Mouse (Mus musculus) forebrain, embryonic 10.5 days (tissue): Measurements from ENCODE around the gene Lgr4. TPM values are rescaled to one million over a fixed set of nuclear protein-coding genes. Genes with fewer than 3 reads are reported as not detected.

Source experiments
- DNase-seq: peaks from one replicate; pipeline ENCODE4 v3.0.0-alpha.2; 2017; ENCODE audit warnings: low spot score; ENCODE audit errors: extremely low spot score
- H3K27ac ChIP-seq: fragments of 300-500 bp; sonication (generic); 2 replicates; pipeline ENCODE4 v1.5.1; 2016; ENCODE audit warnings: mild to moderate bottlenecking
- H3K27me3 ChIP-seq: fragments of 300-500 bp; sonication (generic); 2 replicates; pipeline ENCODE4 v1.6.1; 2016; ENCODE audit warnings: mild to moderate bottlenecking; ENCODE audit not compliant: poor library complexity, severe bottlenecking
- H3K36me3 ChIP-seq: fragments of 300-500 bp; sonication (generic); replicated peaks from 2 replicates; pipeline ENCODE4 v1.6.1; 2016; ENCODE audit warnings: mild to moderate bottlenecking, moderate library complexity
- H3K4me1 ChIP-seq: fragments of 300-500 bp; sonication (generic); 2 replicates; pipeline ENCODE4 v1.6.1; 2016
- H3K4me3 ChIP-seq: fragments of 300-500 bp; sonication (generic); 2 replicates; pipeline ENCODE4 v1.5.1; 2016; ENCODE audit warnings: mild to moderate bottlenecking, moderate library complexity
- H3K9me3 ChIP-seq: fragments of 300-500 bp; sonication (generic); 2 replicates; pipeline ENCODE4 v1.6.1; 2016; ENCODE audit warnings: mild to moderate bottlenecking, moderate library complexity
- WGBS: fragments of 180-500 bp; shearing (Covaris S2); methylation state at CpG from one replicate; pipeline ENCODE4 v1.1.7; 2016; 5-methylcytosine and 5-hydroxymethylcytosine counted together
- polyA plus RNA-seq: library from polyadenylated mRNA; unstranded; fragments of >200 nt; fragmentation: Nextera tagmentation; extraction: Ambion mirVana; gene quantifications from 2 replicates; pipeline ENCODE4 v1.2.1, GENCODE M21; 2016

Lgr4 gene
- polyA plus RNA-seq, 1 experiment from 2014 or later, result 7.2 TPM

DNA sequence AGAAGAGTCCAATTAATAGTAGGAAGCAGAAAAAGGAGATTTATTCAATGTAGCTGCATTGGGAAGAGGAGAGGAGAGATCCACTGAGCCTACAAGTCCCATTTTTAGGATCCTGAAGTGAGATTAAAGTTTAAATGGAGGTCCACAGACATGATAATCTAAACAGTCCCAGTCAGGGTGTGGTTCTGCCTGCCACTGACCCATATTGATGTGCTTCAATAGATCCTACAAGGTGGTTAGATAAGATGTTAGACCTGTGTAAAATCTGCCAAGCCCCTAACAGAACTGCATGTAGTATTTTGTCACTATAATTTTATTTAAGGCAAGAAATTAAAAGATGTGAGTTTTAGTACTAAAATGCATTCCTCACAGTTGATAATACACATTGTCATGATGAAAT lies 76.0 kb downstream of the Lgr4 start:
- Histone ChIP-seq H3K27ac (no peak overlapping the region), H3K4me1 (peaks cover 58% of the 10 kb centered on the region), H3K36me3 (no peaks in the 10 kb centered on the region), H3K4me3 (no peak overlapping the region), H3K9me3 (no peaks in the 10 kb centered on the region), H3K27me3 (peaks cover 86% of the 10 kb centered on the region)
- DNase-seq, result no peak

GRCm38 (mm10) chr2:109995061-109995460 lies 77.6 kb downstream of the Lgr4 start:
- Histone ChIP-seq H3K27ac (no peak overlapping the region), H3K4me3 (no peak overlapping the region), H3K27me3 (peaks cover 90% of the 10 kb centered on the region), H3K36me3 (no peaks in the 10 kb centered on the region), H3K9me3 (no peaks in the 10 kb centered on the region), H3K4me1 (peaks cover 41% of the 10 kb centered on the region)
- no peak for DNase-seq
- 83% methylated on average over 2 of the region's 2 CpGs for WGBS

DNA sequence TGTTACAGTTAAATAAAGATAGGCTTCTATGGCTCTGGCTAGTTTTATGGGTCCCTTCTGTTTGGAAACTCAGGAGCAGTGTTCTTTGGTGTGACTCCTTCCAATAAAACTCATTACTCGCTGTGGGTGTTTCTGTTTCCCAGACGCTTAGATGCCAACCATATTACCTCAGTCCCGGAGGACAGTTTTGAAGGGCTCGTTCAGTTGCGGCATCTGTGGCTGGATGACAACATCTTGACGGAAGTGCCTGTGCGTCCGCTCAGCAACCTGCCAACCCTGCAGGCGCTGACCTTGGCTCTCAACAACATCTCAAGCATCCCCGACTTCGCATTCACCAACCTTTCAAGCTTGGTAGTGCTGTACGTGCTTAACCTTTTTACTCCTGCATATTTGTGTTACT lies 79.0 kb downstream of the Lgr4 start:
- Histone ChIP-seq H3K4me3 (no peak overlapping the region), H3K36me3 (no peaks in the 10 kb centered on the region), H3K27ac (no peak overlapping the region), H3K9me3 (no peaks in the 10 kb centered on the region), H3K27me3 (peaks cover 77% of the 10 kb centered on the region), H3K4me1 (peaks cover 27% of the 10 kb centered on the region)
- no peak for DNase-seq
- 83% methylated on average over 12 of the region's 12 CpGs for WGBS

DNA sequence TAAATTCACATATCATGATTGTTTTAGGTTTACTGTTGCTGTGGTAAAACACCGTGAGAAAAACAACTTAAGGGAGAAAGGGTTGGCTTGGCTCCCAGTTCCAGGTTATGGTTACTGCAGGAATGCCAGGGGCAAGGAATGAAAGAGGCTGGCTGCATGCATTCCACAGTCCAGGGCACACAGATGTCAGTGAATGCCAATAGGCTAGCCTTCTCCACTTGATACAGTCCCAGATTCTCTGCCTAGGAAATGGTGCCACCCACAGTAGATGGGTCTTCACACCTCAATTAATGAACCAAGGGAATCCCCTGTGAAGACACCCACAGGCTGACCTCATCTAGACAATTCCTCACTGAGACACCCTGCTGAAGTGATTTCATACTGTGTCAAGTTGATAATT lies 87.2 kb downstream of the Lgr4 start:
- Histone ChIP-seq H3K9me3 (no peaks in the 10 kb centered on the region), H3K27me3 (peaks cover 2% of the 10 kb centered on the region; the same call in 1 of the 2 replicates), H3K36me3 (peaks cover 15% of the 10 kb centered on the region), H3K4me3 (no peak overlapping the region), H3K4me1 (peaks cover 6% of the 10 kb centered on the region), H3K27ac (no peak overlapping the region)
- 93% methylated on average over 1 of the region's 1 CpGs for WGBS
- DNase-seq, result no peak

DNA sequence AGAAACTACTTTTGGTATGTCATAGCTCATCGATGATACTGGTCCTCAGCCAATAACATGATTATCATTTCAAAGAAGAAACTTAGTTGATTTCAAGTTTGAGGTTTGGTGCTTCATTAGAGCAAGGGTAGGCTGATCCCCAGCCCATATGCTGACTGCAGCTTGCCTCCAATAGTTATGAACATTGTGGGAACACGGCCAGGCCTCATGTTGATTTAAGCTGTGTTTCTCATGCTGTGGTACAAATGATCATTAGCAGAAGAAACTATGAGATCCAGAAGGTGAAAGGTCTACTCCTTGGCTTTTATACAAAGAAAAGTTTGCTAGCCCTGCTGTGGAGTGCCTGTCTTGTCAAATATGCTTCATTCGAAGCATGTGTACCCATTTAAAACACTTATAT lies 87.7 kb downstream of the Lgr4 start:
- no peak overlapping the region for H3K27ac ChIP-seq
- peaks cover 6% of the 10 kb centered on the region for H3K4me1 ChIP-seq
- no peaks in the 10 kb centered on the region; the same call in 1 of the 2 replicates for H3K27me3 ChIP-seq
- H3K9me3 ChIP-seq, result no peaks in the 10 kb centered on the region
- H3K36me3 ChIP-seq, result peaks cover 15% of the 10 kb centered on the region
- 92% methylated on average over 3 of the region's 3 CpGs for WGBS
- no peak for DNase-seq
- no peak overlapping the region for H3K4me3 ChIP-seq

DNA sequence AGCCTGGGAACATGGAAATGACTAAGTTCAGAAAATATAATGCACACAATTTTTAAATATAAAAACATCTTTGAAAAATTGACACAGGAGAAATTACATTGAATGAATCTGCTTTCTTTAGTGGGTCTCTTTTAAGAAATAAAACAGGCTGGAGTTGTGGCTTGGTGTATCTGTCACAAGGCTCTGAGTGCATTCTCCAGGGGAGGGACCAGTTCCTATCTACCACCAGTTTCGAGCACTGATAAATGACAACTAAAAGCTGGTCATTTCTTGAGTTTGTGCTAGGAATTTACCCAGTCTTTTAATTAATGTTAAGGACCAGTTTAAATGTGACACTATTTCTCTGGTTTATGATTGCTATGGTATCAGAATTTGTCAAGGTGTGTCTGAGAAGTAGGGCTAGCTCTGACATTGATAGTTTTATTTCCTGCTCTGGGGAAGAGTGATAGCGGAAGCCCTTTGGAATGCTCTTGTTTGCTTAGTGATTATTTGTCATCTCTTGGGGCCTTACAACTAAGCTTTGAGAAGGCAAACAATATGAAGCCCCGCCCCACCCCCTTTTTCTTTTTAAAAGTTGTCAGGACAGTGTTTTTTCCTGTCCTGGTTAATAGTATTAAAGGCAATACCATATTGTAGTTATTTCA lies 88.3 kb downstream of the Lgr4 start:
- Histone ChIP-seq H3K4me3 (no peak overlapping the region), H3K36me3 (peaks cover 15% of the 10 kb centered on the region), H3K9me3 (no peaks in the 10 kb centered on the region), H3K27ac (no peak overlapping the region), H3K27me3 (no peaks in the 10 kb centered on the region; the same call in 1 of the 2 replicates), H3K4me1 (peaks cover 6% of the 10 kb centered on the region)
- DNase-seq, result no peak
- 89% methylated on average over 3 of the region's 3 CpGs for WGBS

- Histone ChIP-seq H3K36me3 (peaks cover 30% of the 10 kb centered on the region), H3K4me3 (no peak overlapping the region), H3K9me3 (no peaks in the 10 kb centered on the region), H3K4me1 (no peaks in the 10 kb centered on the region), H3K27me3 (no peaks in the 10 kb centered on the region), H3K27ac (no peak overlapping the region)
- DNase-seq, result no peak
- WGBS, result 92% methylated on average over 10 of the region's 10 CpGs
Observed at GRCm38 (mm10) chr2:110007423-110008267, 90.2 kb downstream of the Lgr4 start.

DNA sequence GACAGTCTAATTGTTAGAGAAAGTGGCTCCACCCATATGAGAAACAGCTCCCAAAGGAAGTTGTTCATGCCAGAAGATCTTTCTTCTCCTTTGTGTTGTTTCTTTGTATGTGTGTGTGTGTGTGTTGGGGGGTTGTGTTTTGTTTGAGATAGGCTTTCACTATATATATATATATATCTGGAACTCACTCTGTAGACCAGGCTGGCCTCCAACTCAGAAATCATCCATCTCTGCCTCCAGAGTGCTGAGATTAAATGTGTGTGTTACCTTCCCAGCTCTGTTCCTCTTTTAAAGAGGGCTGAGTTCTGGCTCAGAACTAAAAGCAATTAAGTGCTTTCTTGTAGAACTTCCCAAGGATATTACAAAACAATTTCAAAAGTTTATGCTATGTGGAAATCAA lies 92.0 kb downstream of the Lgr4 start:
- H3K27ac ChIP-seq, result no peak overlapping the region
- DNase-seq, result no peak
- no peaks in the 10 kb centered on the region for H3K27me3 ChIP-seq
- no peak overlapping the region for H3K4me3 ChIP-seq
- H3K4me1 ChIP-seq, result no peaks in the 10 kb centered on the region
- H3K36me3 ChIP-seq, result peaks cover 30% of the 10 kb centered on the region
- H3K9me3 ChIP-seq, result no peaks in the 10 kb centered on the region

GRCm38 (mm10) chr2:110012184-110012725 lies 94.8 kb downstream of the Lgr4 start:
- Histone ChIP-seq H3K4me3 (no peak overlapping the region), H3K27me3 (no peaks in the 10 kb centered on the region), H3K4me1 (peaks cover 3% of the 10 kb centered on the region), H3K27ac (no peak overlapping the region), H3K36me3 (peaks cover 30% of the 10 kb centered on the region), H3K9me3 (no peaks in the 10 kb centered on the region)
- 92% methylated on average over 13 of the region's 13 CpGs for WGBS
- no peak for DNase-seq

DNA sequence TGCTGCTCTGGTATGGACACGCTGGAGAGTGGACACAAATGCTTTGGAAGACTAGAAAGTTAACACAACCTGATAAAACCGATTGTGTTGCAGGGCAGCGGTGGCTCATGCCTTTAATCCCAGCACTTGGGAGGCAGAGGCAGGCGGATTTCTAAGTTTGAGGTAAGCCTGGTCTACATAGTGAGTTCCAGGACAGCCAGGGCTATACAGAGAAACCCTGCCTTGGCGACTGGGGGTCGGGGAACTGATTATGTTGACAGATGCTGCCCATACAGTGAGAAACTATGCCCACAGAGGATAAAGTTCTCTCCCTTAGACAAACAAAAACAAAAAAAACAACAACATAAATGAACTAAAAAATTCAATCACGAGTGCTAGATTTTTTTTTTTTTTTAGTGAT lies 99.6 kb downstream of the Lgr4 start:
- Histone ChIP-seq H3K9me3 (no peaks in the 10 kb centered on the region), H3K4me1 (peaks cover 26% of the 10 kb centered on the region), H3K36me3 (peaks cover 30% of the 10 kb centered on the region), H3K27ac (peak overlapping the region; percentile 98), H3K27me3 (no peaks in the 10 kb centered on the region), H3K4me3 (peak overlapping the region; percentile 80)
- WGBS, result 53% methylated on average over 7 of the region's 7 CpGs
- no peak for DNase-seq

DNA sequence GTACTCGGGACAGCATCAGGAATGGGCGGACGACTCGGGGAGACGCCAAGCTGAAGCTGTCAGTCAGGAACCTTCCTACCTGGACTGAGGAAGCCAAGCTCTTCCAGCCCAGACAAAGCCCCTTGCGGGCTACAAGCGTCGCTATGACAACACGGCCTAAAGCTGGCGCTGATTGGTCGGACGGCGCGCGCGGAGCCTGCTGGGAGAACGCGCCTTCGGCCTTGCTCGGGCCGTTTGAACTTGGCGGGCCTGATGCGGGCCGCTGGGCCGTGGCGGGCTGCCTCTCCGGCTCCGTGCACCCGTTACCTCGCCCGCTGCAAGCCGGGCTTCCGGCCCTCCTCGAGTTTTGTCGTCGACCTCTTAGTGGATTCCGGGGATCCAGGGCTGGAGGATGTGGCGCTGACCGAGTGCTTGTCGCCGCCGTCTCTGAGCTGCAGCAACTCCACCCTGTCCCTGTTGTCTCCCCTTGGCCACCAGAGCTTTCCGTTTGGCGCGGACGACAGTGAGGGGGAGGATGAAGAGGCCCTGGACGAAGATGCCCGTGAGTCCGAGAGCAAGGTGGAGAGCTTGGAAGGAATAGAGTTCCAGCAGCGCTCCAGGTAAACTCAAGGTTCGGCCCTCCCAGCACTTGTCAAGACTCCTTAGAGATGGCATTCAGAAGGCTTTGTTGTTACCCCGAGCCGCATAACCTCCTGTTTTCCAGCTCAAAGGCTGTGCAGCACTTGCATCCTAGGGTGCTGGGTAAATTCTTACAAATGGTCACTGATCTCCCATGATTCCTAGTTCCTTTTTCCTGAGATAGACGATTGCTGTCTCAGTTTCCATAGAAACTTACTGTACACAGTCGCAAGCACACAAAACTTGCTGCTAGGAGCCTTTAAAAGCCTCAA lies 100.4 kb downstream of the Lgr4 start, which contains the start of gene Ccdc34:
TSS of gene Ccdc34 (plus strand) at position 202 of the 890 bp plus-strand sequence.
- Histone ChIP-seq H3K4me1 (peaks cover 26% of the 10 kb centered on the region), H3K4me3 (peak within 1 kb of the TSS; percentile 80), H3K9me3 (no peaks in the 10 kb centered on the region), H3K27me3 (no peaks in the 10 kb centered on the region), H3K36me3 (peaks cover 33% of the 10 kb centered on the region), H3K27ac (peak within 1 kb of the TSS; percentile 98)
- WGBS, result under 1% methylated on average over 55 of the region's 55 CpGs
- peak; percentile 92 for DNase-seq

DNA sequence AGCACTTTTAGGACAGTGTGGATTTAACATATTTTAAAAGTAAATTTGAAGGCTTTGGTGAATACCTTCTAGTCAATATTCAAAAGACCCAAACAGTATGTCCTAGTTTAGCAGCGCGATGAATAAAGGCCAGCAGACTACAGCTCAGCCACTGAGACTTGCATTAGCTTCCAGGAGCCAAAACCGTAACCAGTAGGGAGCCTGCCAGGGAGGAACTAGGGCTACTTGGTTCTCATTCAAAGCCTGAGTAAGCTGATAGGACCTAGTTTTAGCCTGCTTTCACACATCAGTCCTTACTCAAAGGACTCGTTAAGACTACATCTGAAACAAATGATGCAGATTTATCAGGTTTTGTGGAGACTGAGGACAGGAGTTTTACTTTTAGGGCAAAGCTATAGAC lies 102.2 kb downstream of the Lgr4 start:
- Histone ChIP-seq H3K27ac (no peak overlapping the region), H3K27me3 (no peaks in the 10 kb centered on the region), H3K36me3 (peaks cover 44% of the 10 kb centered on the region), H3K4me3 (peak overlapping the region; percentile 80; the same call in 1 of the 2 replicates), H3K4me1 (peaks cover 26% of the 10 kb centered on the region), H3K9me3 (no peaks in the 10 kb centered on the region; the same call in 1 of the 2 replicates)
- WGBS, result 89% methylated on average over 4 of the region's 4 CpGs
- no peak for DNase-seq
